Mouse (Mus musculus) CH12F3 (cell line): ENCODE data around the gene Nudt1.

Experiments used
- in situ Hi-C: fragments of 300-500 bp; cut with MboI; formaldehyde crosslinking; loops from 2 replicates; pipeline ENCODE4 v1.14.3; 2020; ENCODE audit warnings: low sequenced_read_pairs

Nudt1 gene

GRCm38 (mm10) chr5:140321042-140321755, at the start of gene Nudt1, which contains the start of gene Mad1l1:
Nudt1 (plus strand) TSS chr5:140321656.
Mad1l1 (minus strand) TSS chr5:140321552.
- in situ Hi-C loops: no loop called here

- in situ Hi-C loops: no loop called here
These were observed 44.7 kb upstream of the Nudt1 start for GRCm38 (mm10) chr5:140276779-140277178.

- in situ Hi-C loops: no loop called here
These were observed 41.3 kb upstream of the Nudt1 start for GRCm38 (mm10) chr5:140280205-140280604.

GRCm38 (mm10) chr5:140282376-140282775, 39.1 kb upstream of the Nudt1 start:
- in situ Hi-C loops: no loop called here

- in situ Hi-C loops: no loop called here
These were observed 38.6 kb upstream of the Nudt1 start for GRCm38 (mm10) chr5:140282900-140283299.

- in situ Hi-C loops: no loop called here
These were observed 37.4 kb upstream of the Nudt1 start for GRCm38 (mm10) chr5:140284011-140284410.

- in situ Hi-C loops: no loop called here
These were observed 36.7 kb upstream of the Nudt1 start for GRCm38 (mm10) chr5:140284761-140285160.

- in situ Hi-C loops: no loop called here
These were observed 33.2 kb upstream of the Nudt1 start for GRCm38 (mm10) chr5:140288287-140288686.

- in situ Hi-C loops: no loop called here
These were observed 32.3 kb upstream of the Nudt1 start for GRCm38 (mm10) chr5:140289161-140289560.

GRCm38 (mm10) chr5:140292152-140292551, 29.3 kb upstream of the Nudt1 start:
- in situ Hi-C loops: loop anchor here (10.0 kb wide), 1 partner anchor 447 kb away; no protein-coding TSS in a partner anchor

- in situ Hi-C loops: loop anchor here (10.0 kb wide), 1 partner anchor 453 kb away; no protein-coding TSS in a partner anchor
These were observed 23.2 kb upstream of the Nudt1 start for GRCm38 (mm10) chr5:140298291-140298690.

- in situ Hi-C loops: no loop called here
These were observed 15.4 kb upstream of the Nudt1 start for GRCm38 (mm10) chr5:140306016-140306415.

- in situ Hi-C loops: no loop called here
These were observed 13.9 kb upstream of the Nudt1 start for GRCm38 (mm10) chr5:140307602-140308001.

- in situ Hi-C loops: no loop called here
These were observed 4.7 kb upstream of the Nudt1 start for GRCm38 (mm10) chr5:140316716-140317115.

- in situ Hi-C loops: no loop called here
These were observed 510 bp downstream of the Nudt1 start for GRCm38 (mm10) chr5:140321756-140322575.

- in situ Hi-C loops: no loop called here
These were observed 2.6 kb downstream of the Nudt1 start for GRCm38 (mm10) chr5:140324058-140324457.

GRCm38 (mm10) chr5:140331615-140332512, 10.4 kb downstream of the Nudt1 start, which contains the start of gene Mrm2:
Mrm2 (minus strand) TSS chr5:140331898.
- in situ Hi-C loops: no loop called here

GRCm38 (mm10) chr5:140332519-140332918, 11.1 kb downstream of the Nudt1 start:
- in situ Hi-C loops: no loop called here

GRCm38 (mm10) chr5:140333631-140334030, 12.2 kb downstream of the Nudt1 start:
- in situ Hi-C loops: no loop called here

GRCm38 (mm10) chr5:140336680-140337079, 15.2 kb downstream of the Nudt1 start:
- in situ Hi-C loops: no loop called here

GRCm38 (mm10) chr5:140338779-140339178, 17.3 kb downstream of the Nudt1 start:
- in situ Hi-C loops: no loop called here
